Comparison of ENCODE assay signal across 8 mouse cellular contexts in the genomic region with DNA sequence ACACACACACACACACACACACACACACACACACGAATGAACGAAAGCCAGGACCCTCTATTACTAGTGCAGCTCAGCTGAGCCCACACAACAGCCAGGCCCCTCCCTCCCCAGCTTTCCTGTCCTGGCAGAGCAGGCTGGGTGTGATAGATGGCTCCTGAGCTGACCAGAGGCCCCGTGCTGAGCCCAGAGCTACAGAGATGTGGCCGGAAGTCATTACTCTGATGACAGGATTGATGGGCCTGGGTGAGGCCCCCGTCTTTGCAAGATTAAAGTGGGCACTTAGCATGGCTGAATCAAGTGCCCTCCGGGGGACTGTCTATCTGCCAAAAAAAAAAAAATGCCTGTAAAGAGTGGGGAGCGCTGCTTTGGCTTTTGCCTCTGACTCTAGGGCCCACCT. TPM values are rescaled to one million over a fixed set of nuclear protein-coding genes. Genes with fewer than 3 reads are reported as not detected.
A peak's percentile ranks its signal among the peaks of the same experiment; 100 is the strongest.
DNase-seq lines count a peak whose midpoint lies in the region; ATAC-seq and TF ChIP-seq lines count a peak whose summit lies in the region.

No protein-coding gene starts in this region.

- no peak for ATAC-seq in heart, embryonic 13.5 days (ENCODE audit: extremely low read depth, insufficient number of reproducible peaks, low FRiP score, low TSS enrichment)
- ATAC-seq in granulocyte monocyte progenitor cell, adult 5-6 weeks (replicated peaks; ENCODE audit: poor library complexity, severe bottlenecking): 0 out of 2 replicates have a peak, but pooled peaks have one; percentile 27
- no peak; the same call in 1 of the 2 replicates for ATAC-seq in midbrain, embryonic 12.5 days (ENCODE audit: low FRiP score, low read depth)

- TF ChIP-seq EP300 in heart, adult 2 months (IDR thresholded peaks at IDR 0.05; ENCODE audit: insufficient read depth, low read depth, low read length): no peak

- no peak overlapping the region for H3K9ac ChIP-seq in heart, embryonic 13.5 days
- no peak overlapping the region for H3K9ac ChIP-seq in heart, adult 2 months (ENCODE audit: low read depth, low read length)
- H3K9ac ChIP-seq in midbrain, embryonic 12.5 days (replicated peaks): 0 out of 2 replicates have a peak overlapping the region, but pooled peaks have one; percentile 15

- no peaks in the 10 kb centered on the region for H3K36me3 ChIP-seq in heart, embryonic 13.5 days
- no peaks in the 10 kb centered on the region for H3K36me3 ChIP-seq in heart, adult 2 months (ENCODE audit: control insufficient read depth, insufficient read depth, low read length)
- no peaks in the 10 kb centered on the region for H3K36me3 ChIP-seq in midbrain, embryonic 12.5 days

- TF ChIP-seq CTCF in heart, adult 2 months (IDR thresholded peaks at IDR 0.05): no peak

- H3K27me3 ChIP-seq in heart, embryonic 13.5 days (replicated peaks): peaks cover 65% of the 10 kb centered on the region
- H3K27me3 ChIP-seq in heart, adult 2 months (ENCODE audit: control insufficient read depth, insufficient read depth, low read length): no peaks in the 10 kb centered on the region
- H3K27me3 ChIP-seq in midbrain, embryonic 12.5 days: no peaks in the 10 kb centered on the region

- H3K4me2 ChIP-seq in heart, embryonic 13.5 days: 0 out of 2 replicates have a peak overlapping the region, but pooled peaks have one; percentile 2
- no peak overlapping the region for H3K4me2 ChIP-seq in midbrain, embryonic 12.5 days (replicated peaks)

- no peaks in the 10 kb centered on the region for H3K9me3 ChIP-seq in heart, embryonic 13.5 days
- no peaks in the 10 kb centered on the region for H3K9me3 ChIP-seq in midbrain, embryonic 12.5 days

- intact Hi-C loops in heart, adult 2 months (cut with DNase I): no loop called here
- intact Hi-C loops in gastrocnemius, postnatal 14 days (cut with DNase I; ENCODE audit: low total_unique reads): no loop called here

- peaks cover 18% of the 10 kb centered on the region for H3K4me1 ChIP-seq in heart, embryonic 13.5 days
- H3K4me1 ChIP-seq in heart, adult 2 months (ENCODE audit: control insufficient read depth, insufficient read depth, low read length): peaks cover 2% of the 10 kb centered on the region
- peaks cover 31% of the 10 kb centered on the region for H3K4me1 ChIP-seq in midbrain, embryonic 12.5 days

- H3K79me2 ChIP-seq in heart, adult 2 months (replicated peaks; ENCODE audit: control insufficient read depth, insufficient read depth, low read length): no peaks in the 10 kb centered on the region

- H3K4me3 ChIP-seq in heart, embryonic 13.5 days: no peak overlapping the region
- no peak overlapping the region for H3K4me3 ChIP-seq in heart, adult 2 months
- H3K4me3 ChIP-seq in midbrain, embryonic 12.5 days: no peak overlapping the region

- WGBS in heart, embryonic 13.5 days: 7% methylated on average over 7 of the region's 7 CpGs
- WGBS in heart, adult 2 months: 40% methylated on average over 7 of the region's 7 CpGs
- WGBS in midbrain, embryonic 12.5 days: 53% methylated on average over 7 of the region's 7 CpGs

- no peak for TF ChIP-seq POLR2A in heart, adult 2 months (IDR thresholded peaks at IDR 0.05; ENCODE audit: insufficient read depth, low read depth, low read length)

- no peak overlapping the region for H3K27ac ChIP-seq in heart, embryonic 13.5 days (replicated peaks)
- H3K27ac ChIP-seq in heart, adult 2 months: no peak overlapping the region
- no peak overlapping the region for H3K27ac ChIP-seq in midbrain, embryonic 12.5 days (replicated peaks)

- DNase-seq in heart, adult 2 months: no peak
- DNase-seq in adrenal gland, postnatal 14 days: peak; percentile 66
- DNase-seq in gastrocnemius, postnatal 14 days: no peak
- DNase-seq in frontal cortex, postnatal 14 days (ENCODE audit: low spot score in 2 of 2): no peak
- DNase-seq in layer of hippocampus, adult 8-10 months (ENCODE audit: low spot score in 2 of 2): no peak

RNA-seq across cellular contexts. Expression of gene Rasgef1c, which starts 30.2 kb away (rescaled TPM):
- polyA plus RNA-seq in heart, embryonic 13.5 days (2015; fragmentation: Nextera tagmentation; extraction: Ambion mirVana): not detected in 2 replicates
- total RNA-seq in heart, adult 2 months (2021): under 1 TPM; 0.42 to 0.57 TPM
- polyA plus RNA-seq in heart, adult 2 months (2012; rRNA removed): 0.53 and 0.67 TPM in 2 replicates
- total RNA-seq in adrenal gland, postnatal 14 days (2021): 1.3 and 1.5 TPM in 2 replicates
- total RNA-seq in granulocyte monocyte progenitor cell, adult 5-6 weeks (2014; fragmentation: Nextera tagmentation): 0.37 TPM in 1 of 2 replicates, not detected in the other
- total RNA-seq in granulocyte monocyte progenitor cell, adult 5-6 weeks (2017): not detected in 2 replicates
- 1.6 and 3.0 TPM in 2 replicates for polyA plus RNA-seq in midbrain, embryonic 12.5 days (2016; fragmentation: Nextera tagmentation; extraction: Ambion mirVana)
- total RNA-seq in gastrocnemius, postnatal 14 days (2021): 1 to 10 TPM; 1.1 to 1.7 TPM
- 1 to 10 TPM; 2.4 to 3.6 (median 2.9) TPM for total RNA-seq in layer of hippocampus, adult 8-10 months (2022)
